Mouse (Mus musculus) testis, adult 2 months (tissue): ENCODE data around the gene OR5BS1P.

Source experiments
- CTCF ChIP-seq: fragments of 200-500 bp; IDR thresholded peaks from 2 replicates; pipeline ENCODE4 v1.5.1; 2012; ENCODE audit warnings: low read depth, mild to moderate bottlenecking, inconsistent platforms, low read length, moderate library complexity; ENCODE audit not compliant: control insufficient read depth, insufficient read depth, insufficient replicate concordance
- POLR2A ChIP-seq: fragments of 200-500 bp; IDR thresholded peaks from 2 replicates; pipeline ENCODE4 v1.6.1; 2012; ENCODE audit warnings: low read depth, mild to moderate bottlenecking, inconsistent platforms, low read length, moderate library complexity; ENCODE audit not compliant: control insufficient read depth

DNA sequence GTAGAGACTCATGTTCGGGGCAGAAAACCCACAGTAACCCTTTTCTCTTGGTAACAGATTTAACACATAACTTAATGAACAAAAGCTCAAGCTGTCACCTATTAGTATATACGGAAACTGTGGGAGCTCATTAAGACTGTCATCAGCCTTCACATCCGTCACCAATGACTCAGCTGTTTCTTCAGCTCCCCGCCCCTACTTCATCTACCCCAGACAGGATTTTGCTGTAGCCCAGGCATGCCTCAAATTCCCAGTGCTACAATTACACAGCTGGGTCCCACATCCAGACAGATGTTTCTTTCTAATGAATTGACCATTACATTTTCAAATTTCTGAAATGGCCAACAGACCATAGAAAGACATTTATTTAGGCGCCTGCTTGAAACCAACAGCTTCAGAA is 56.4 kb downstream of the OR5BS1P start:
- TF ChIP-seq CTCF (no peak), POLR2A (no peak)
